Mouse (Mus musculus) ES-E14 (cell line): ENCODE results near the gene Arsb.

Experiments
- CHD2 ChIP-seq: IDR thresholded peaks from 2 replicates; pipeline ENCODE4 v1.6.1; 2014; ENCODE audit warnings: mild to moderate bottlenecking, low read depth, low read length, inconsistent platforms
- HCFC1 ChIP-seq: IDR thresholded peaks from 2 replicates; pipeline ENCODE4 v1.6.1; 2012; ENCODE audit warnings: low read length, inconsistent platforms, borderline replicate concordance; ENCODE audit not compliant: insufficient read depth
- MAFK ChIP-seq: IDR thresholded peaks from 2 replicates; pipeline ENCODE4 v1.6.1; 2014; ENCODE audit warnings: mild to moderate bottlenecking, low read depth, low read length, inconsistent platforms; ENCODE audit not compliant: insufficient read depth
- ZNF384 ChIP-seq: IDR thresholded peaks from 2 replicates; pipeline ENCODE4 v1.6.1; 2012; ENCODE audit warnings: low read depth, low read length, inconsistent platforms

DNA sequence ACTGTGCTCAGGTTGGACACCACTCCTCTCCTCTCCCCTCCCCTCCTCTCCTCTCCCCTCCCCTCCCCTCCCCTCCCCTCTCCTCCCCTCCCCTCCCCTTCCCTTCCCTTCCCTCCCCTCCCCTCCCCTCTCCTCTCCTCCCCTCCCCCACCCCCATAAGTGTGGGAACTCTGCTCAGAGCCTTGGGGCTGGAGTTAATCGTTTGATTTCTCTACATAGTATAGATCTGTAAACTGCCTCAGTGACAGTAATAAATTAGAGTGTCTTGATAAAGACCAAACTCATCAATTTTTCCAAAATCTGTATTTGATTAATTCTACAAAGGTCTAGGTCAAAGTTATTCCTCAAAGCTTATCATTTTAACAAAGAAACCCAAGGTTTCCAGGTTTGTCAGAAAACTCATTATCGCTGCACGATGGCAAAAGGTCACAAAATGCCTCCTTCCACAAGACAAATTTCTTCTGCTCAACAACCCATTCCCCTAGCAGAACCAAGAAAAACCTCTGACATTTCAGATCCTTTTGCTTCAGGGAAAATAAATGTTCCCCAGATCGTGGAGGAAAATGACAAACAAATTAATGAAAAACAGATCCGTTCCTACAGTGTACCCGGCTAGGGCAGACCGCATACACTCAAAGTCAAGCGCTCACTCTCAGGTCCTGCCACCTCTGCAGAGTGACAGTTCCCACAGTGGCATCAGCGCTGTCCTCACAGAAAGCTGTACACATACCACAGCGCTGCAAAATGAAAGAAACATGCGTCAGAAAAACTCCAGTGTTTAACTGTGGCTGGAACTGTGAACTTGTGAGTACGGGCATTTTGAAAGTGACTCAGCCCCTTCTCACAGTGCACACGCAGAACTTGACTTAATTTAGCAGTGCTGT lies 126.8 kb downstream of the Arsb start:
- TF ChIP-seq CHD2 (no peak), ZNF384 (no peak), HCFC1 (no peak), MAFK (no peak)
